Mouse (Mus musculus) bone marrow, adult 2 months (tissue): ENCODE results near the gene 1110032A03Rik. TPM values are rescaled to one million over a fixed set of nuclear protein-coding genes. Genes with fewer than 3 reads are reported as not detected.

Source experiments
- H3K27ac ChIP-seq: fragments of 200-500 bp; 2 replicates; pipeline ENCODE4 v1.5.1; 2012; ENCODE audit warnings: low read depth, mild to moderate bottlenecking, control low read depth, inconsistent platforms, low read length; ENCODE audit not compliant: control insufficient read depth, poor library complexity, insufficient read depth
- H3K4me1 ChIP-seq: fragments of 200-500 bp; 2 replicates; pipeline ENCODE4 v1.6.1; 2011; ENCODE audit warnings: low read length; ENCODE audit not compliant: control insufficient read depth, insufficient read depth
- H3K4me3 ChIP-seq: fragments of 200-500 bp; replicated peaks from 2 replicates; pipeline ENCODE3; 2011; ENCODE audit warnings: mild to moderate bottlenecking, low read depth, low read length, control low read depth; ENCODE audit not compliant: control insufficient read depth
- CTCF ChIP-seq: fragments of 200-500 bp; IDR thresholded peaks from 2 replicates; pipeline ENCODE4 v1.5.1; 2011; ENCODE audit warnings: low read length, control low read depth; ENCODE audit not compliant: control insufficient read depth, insufficient read depth
- POLR2A ChIP-seq: fragments of 200-500 bp; IDR thresholded peaks from 2 replicates; pipeline ENCODE4 v1.6.1; 2011; ENCODE audit warnings: low read depth, mild to moderate bottlenecking, control low read depth, low read length, borderline replicate concordance; ENCODE audit not compliant: control insufficient read depth
- WGBS: fragments of 180-500 bp; shearing (Covaris S2); methylation state at CpG from one replicate; pipeline ENCODE4 v1.1.7; 2018; 5-methylcytosine and 5-hydroxymethylcytosine counted together
- polyA plus RNA-seq: library from polyadenylated mRNA; stranded (reverse); fragments of >200 nt; gene quantifications from 2 replicates; pipeline ENCODE4 v1.2.4, GENCODE M21; 2011; ENCODE audit warnings: low replicate concordance; ENCODE audit not compliant: missing spikeins, insufficient read depth, insufficient read length

The 1110032A03Rik gene
- polyA plus RNA-seq, result 24.7 and 32.8 TPM in 2 replicates

GRCm38 (mm10) chr9:50774991-50775612 is at the start of gene 1110032A03Rik, which contains the start of gene Alg9:
Gene 1110032A03Rik (minus strand): TSS chr9:50775520.
Gene Alg9 (plus strand): TSS chr9:50775019.
- H3K4me3 ChIP-seq, result peak within 1 kb of the TSS; percentile 68
- 1% methylated on average over 50 of the region's 51 CpGs for WGBS
- TF ChIP-seq POLR2A (no peak), CTCF (no peak)
- H3K27ac ChIP-seq, result peak within 1 kb of the TSS; percentile 59
- no peaks in the 10 kb centered on the region; the same call in 1 of the 2 replicates for H3K4me1 ChIP-seq

- Histone ChIP-seq H3K4me1 (no peaks in the 10 kb centered on the region), H3K27ac (peak overlapping the region; percentile 27), H3K4me3 (no peak overlapping the region)
- 68% methylated on average over 11 of the region's 11 CpGs for WGBS
- TF ChIP-seq POLR2A (no peak), CTCF (no peak)
Measured at GRCm38 (mm10) chr9:50823779-50824453, 48.6 kb upstream of the 1110032A03Rik start.

- TF ChIP-seq POLR2A (no peak), CTCF (no peak)
- WGBS, result 91% methylated on average over 5 of the region's 5 CpGs
- Histone ChIP-seq H3K27ac (no peak overlapping the region), H3K4me3 (no peak overlapping the region), H3K4me1 (no peaks in the 10 kb centered on the region; the same call in 1 of the 2 replicates)
Measured at GRCm38 (mm10) chr9:50822216-50822615, 46.9 kb upstream of the 1110032A03Rik start.

GRCm38 (mm10) chr9:50821651-50822050 is 46.3 kb upstream of the 1110032A03Rik start:
- WGBS, result 97% methylated on average over 6 of the region's 6 CpGs
- TF ChIP-seq POLR2A (no peak), CTCF (no peak)
- H3K27ac ChIP-seq, result no peak overlapping the region
- H3K4me1 ChIP-seq, result no peaks in the 10 kb centered on the region; the same call in 1 of the 2 replicates
- H3K4me3 ChIP-seq, result no peak overlapping the region

GRCm38 (mm10) chr9:50819716-50820115 is 44.4 kb upstream of the 1110032A03Rik start:
- WGBS, result 92% methylated on average over 6 of the region's 6 CpGs
- no peak overlapping the region for H3K4me3 ChIP-seq
- no peaks in the 10 kb centered on the region; the same call in 1 of the 2 replicates for H3K4me1 ChIP-seq
- no peak overlapping the region for H3K27ac ChIP-seq
- no peak for TF ChIP-seq CTCF
- no peak for TF ChIP-seq POLR2A

- no peak overlapping the region for H3K27ac ChIP-seq
- H3K4me1 ChIP-seq, result peaks cover 3% of the 10 kb centered on the region; the same call in 1 of the 2 replicates
- 42% methylated on average over 6 of the region's 6 CpGs for WGBS
- H3K4me3 ChIP-seq, result no peak overlapping the region
- TF ChIP-seq CTCF (no peak), POLR2A (no peak)
Measured at GRCm38 (mm10) chr9:50818050-50818449, 42.7 kb upstream of the 1110032A03Rik start.

GRCm38 (mm10) chr9:50816512-50816911 is 41.2 kb upstream of the 1110032A03Rik start:
- 86% methylated on average over 1 of the region's 1 CpGs for WGBS
- peaks cover 4% of the 10 kb centered on the region; the same call in 1 of the 2 replicates for H3K4me1 ChIP-seq
- no peak overlapping the region for H3K4me3 ChIP-seq
- TF ChIP-seq CTCF, result no peak
- TF ChIP-seq POLR2A, result no peak
- H3K27ac ChIP-seq, result no peak overlapping the region

- peaks cover 6% of the 10 kb centered on the region; the same call in 1 of the 2 replicates for H3K4me1 ChIP-seq
- WGBS, result 65% methylated on average over 4 of the region's 4 CpGs
- H3K27ac ChIP-seq, result no peak overlapping the region
- TF ChIP-seq CTCF (no peak), POLR2A (no peak)
- H3K4me3 ChIP-seq, result no peak overlapping the region
Measured at GRCm38 (mm10) chr9:50815666-50816065, 40.3 kb upstream of the 1110032A03Rik start.

- Histone ChIP-seq H3K27ac (no peak overlapping the region), H3K4me3 (no peak overlapping the region), H3K4me1 (peaks cover 6% of the 10 kb centered on the region; the same call in 1 of the 2 replicates)
- TF ChIP-seq CTCF (no peak), POLR2A (no peak)
- 66% methylated on average over 5 of the region's 5 CpGs for WGBS
Measured at GRCm38 (mm10) chr9:50813796-50814195, 38.5 kb upstream of the 1110032A03Rik start.
